Comparison of ENCODE assay signal across 12 mouse cellular contexts in the genomic region with DNA sequence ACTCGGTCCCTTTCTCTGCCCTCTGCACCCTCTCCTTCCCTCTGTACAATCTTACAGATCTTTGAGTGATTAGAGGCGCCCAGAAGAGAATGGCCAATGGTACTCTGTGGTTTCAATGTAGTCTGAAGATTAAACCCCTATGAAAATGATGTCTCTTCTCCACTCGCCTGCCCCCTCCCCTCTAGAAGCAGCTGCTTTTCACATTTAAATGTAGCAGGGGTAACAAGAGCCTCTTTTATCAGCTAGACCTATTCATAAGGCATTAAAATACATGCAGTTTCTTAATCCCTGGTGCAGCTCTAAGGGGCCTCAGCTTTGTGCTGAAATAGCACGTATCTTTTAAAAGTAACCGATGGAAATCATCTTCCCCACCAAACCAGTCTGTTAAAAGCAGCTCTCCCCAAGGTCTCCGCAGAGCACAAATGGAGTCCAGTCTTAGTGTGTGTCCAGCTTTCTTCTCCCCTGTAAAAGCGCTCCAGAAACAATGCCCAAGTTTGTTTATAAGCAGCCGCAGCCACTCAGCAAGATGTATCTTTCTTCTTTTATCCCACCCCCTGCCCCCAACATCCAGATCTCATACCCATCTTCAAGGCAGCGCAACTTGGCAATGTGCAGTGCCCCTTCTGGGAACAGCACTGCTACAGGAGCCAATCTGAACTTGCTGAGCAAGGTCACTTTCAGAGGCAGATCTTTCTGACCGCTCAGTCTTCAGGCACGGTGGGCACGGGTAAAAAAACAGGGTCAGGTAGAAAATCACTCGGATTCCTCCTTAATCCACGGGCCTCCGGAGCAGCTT.
DNase-seq lines count a peak whose midpoint lies in the region; ATAC-seq and TF ChIP-seq lines count a peak whose summit lies in the region.
"Had no signal": no experiment of that assay in that cellular context is flagged by ENCODE, and none has a peak within 500 bp of the region (broad histone marks: within the 10 kb centered on the region; RNA-seq: fewer than 3 reads in every experiment).

No protein-coding gene starts in this region.

- H3K4me2 ChIP-seq in hindbrain, embryonic 11.5 days (replicated peaks; ENCODE audit: low read depth, low read length), result no peak overlapping the region
- peak overlapping the region; percentile 26 for H3K4me2 ChIP-seq in midbrain, postnatal 0 days (ENCODE audit: low read depth, low read length, poor library complexity, severe bottlenecking)
- no peak overlapping the region for H3K4me2 ChIP-seq in liver, embryonic 12.5 days

- peak; percentile 6 for DNase-seq in adrenal gland, postnatal 14 days
- DNase-seq in adrenal gland, adult 18-20 months (ENCODE audit: low spot score in 2 of 2), result no peak
- peak; percentile 7 for DNase-seq in ovary, adult 18-20 months (ENCODE audit: low spot score)
- DNase-seq in ovary, postnatal 14 days (ENCODE audit: low spot score), result no peak
- DNase-seq in hindbrain, embryonic 11.5 days (ENCODE audit: low spot score), result peak; percentile 27
- no peak for DNase-seq in midbrain, postnatal 0 days (ENCODE audit: low spot score)
- DNase-seq in urinary bladder, postnatal 4 days (ENCODE audit: low spot score in 2 of 2), result no peak
- DNase-seq: adrenal gland, adult 8-10 months; cerebellum, adult 18-20 months; kidney, postnatal 10 days; lung, postnatal 14 days had no signal

- no peaks in the 10 kb centered on the region for H3K27me3 ChIP-seq in hindbrain, embryonic 11.5 days (ENCODE audit: control insufficient read depth, insufficient read depth, low read length)
- H3K27me3 ChIP-seq in midbrain, postnatal 0 days (ENCODE audit: insufficient read depth, low read length), result peaks cover 6% of the 10 kb centered on the region; the same call in 1 of the 2 replicates
- H3K27me3 ChIP-seq in liver, embryonic 12.5 days (replicated peaks), result no peaks in the 10 kb centered on the region

- H3K36me3 ChIP-seq in hindbrain, embryonic 11.5 days (ENCODE audit: control insufficient read depth, insufficient read depth, low read length), result no peaks in the 10 kb centered on the region
- H3K36me3 ChIP-seq in midbrain, postnatal 0 days (ENCODE audit: insufficient read depth, low read length), result no peaks in the 10 kb centered on the region
- no peaks in the 10 kb centered on the region for H3K36me3 ChIP-seq in liver, embryonic 12.5 days

- ATAC-seq in hindbrain, embryonic 11.5 days (ENCODE audit: low FRiP score), result peak; percentile 19; the same call in 1 of the 2 replicates
- ATAC-seq in midbrain, postnatal 0 days (ENCODE audit: low FRiP score), result no peak
- no peak for ATAC-seq in liver, embryonic 12.5 days

- TF ChIP-seq CTCF in midbrain, postnatal 0 days (IDR thresholded peaks at IDR 0.05), result peak; percentile 28; the same call in 1 of the 2 replicates

- no peak overlapping the region for H3K4me3 ChIP-seq in hindbrain, embryonic 11.5 days (ENCODE audit: low read depth, low read length)
- no peak overlapping the region for H3K4me3 ChIP-seq in midbrain, postnatal 0 days (ENCODE audit: low read depth, low read length)
- H3K4me3 ChIP-seq in liver, embryonic 12.5 days, result no peak overlapping the region

- no peak overlapping the region for H3K9ac ChIP-seq in hindbrain, embryonic 11.5 days (ENCODE audit: low read depth, low read length)
- H3K9ac ChIP-seq in midbrain, postnatal 0 days (replicated peaks; ENCODE audit: low read length, poor library complexity, severe bottlenecking), result no peak overlapping the region
- no peak overlapping the region for H3K9ac ChIP-seq in liver, embryonic 12.5 days

- WGBS in hindbrain, embryonic 11.5 days, result 25% methylated on average over 15 of the region's 15 CpGs
- WGBS in midbrain, postnatal 0 days, result 11% methylated on average over 15 of the region's 15 CpGs
- WGBS in liver, embryonic 12.5 days (ENCODE audit: insufficient replicate concordance), result 51% methylated on average over 15 of the region's 15 CpGs

- no peaks in the 10 kb centered on the region for H3K9me3 ChIP-seq in hindbrain, embryonic 11.5 days (ENCODE audit: control insufficient read depth, low read length)
- H3K9me3 ChIP-seq in midbrain, postnatal 0 days (ENCODE audit: low read length), result no peaks in the 10 kb centered on the region
- no peaks in the 10 kb centered on the region for H3K9me3 ChIP-seq in liver, embryonic 12.5 days (replicated peaks)

- 0 out of 2 replicates have a peak, but pooled peaks cover 6% of the 10 kb centered on the region for H3K4me1 ChIP-seq in hindbrain, embryonic 11.5 days (replicated peaks; ENCODE audit: control insufficient read depth, insufficient read depth, low read length)
- H3K4me1 ChIP-seq in midbrain, postnatal 0 days (ENCODE audit: insufficient read depth, low read length), result peaks cover 8% of the 10 kb centered on the region; the same call in 1 of the 2 replicates
- no peaks in the 10 kb centered on the region for H3K4me1 ChIP-seq in liver, embryonic 12.5 days

- H3K27ac ChIP-seq in hindbrain, embryonic 11.5 days (ENCODE audit: low read depth, low read length), result no peak overlapping the region
- H3K27ac ChIP-seq in midbrain, postnatal 0 days (ENCODE audit: low read depth, low read length), result no peak overlapping the region
- no peak overlapping the region for H3K27ac ChIP-seq in liver, embryonic 12.5 days

Comparison
In these comparisons a context has a peak if more than half of its experiments do, and no peak if none do; other contexts are left out.
1. DNase-seq: peak in adrenal gland, postnatal 14 days (single experiment), ovary, adult 18-20 months (single experiment) and hindbrain, embryonic 11.5 days (single experiment); none in adrenal gland, adult 18-20 months (0 of 2), ovary, postnatal 14 days (single experiment), midbrain, postnatal 0 days (single experiment) and urinary bladder, postnatal 4 days (0 of 2).